Mouse (Mus musculus) E14TG2a.4 (cell line): ENCODE results near the gene Selenon.

Source experiments
- H3K27me3 ChIP-seq: 2 replicates; pipeline ENCODE4 v1.6.1; 2014; ENCODE audit warnings: low read length, control low read depth; ENCODE audit not compliant: insufficient read depth
- H3K36me3 ChIP-seq: 2 replicates; pipeline ENCODE4 v1.6.1; 2014; ENCODE audit warnings: low read length, control low read depth; ENCODE audit not compliant: insufficient read depth
- H3K4me1 ChIP-seq: replicated peaks from 2 replicates; pipeline ENCODE4 v1.6.1; 2014; ENCODE audit warnings: low read depth, low read length, control low read depth
- H3K4me3 ChIP-seq: replicated peaks from 2 replicates; pipeline ENCODE4 v1.5.1; 2014; ENCODE audit warnings: mild to moderate bottlenecking, low read length
- H3K9me3 ChIP-seq: 2 replicates; pipeline ENCODE4 v1.6.1; 2014; ENCODE audit warnings: low read length, control low read depth
- CTCF ChIP-seq: conservative IDR thresholded peaks from 2 replicates; pipeline ENCODE4 v1.5.1; 2014; ENCODE audit warnings: low read length
- NANOG ChIP-seq: IDR thresholded peaks from 2 replicates; pipeline ENCODE4 v1.6.1; 2014; ENCODE audit warnings: borderline replicate concordance, low read length, mixed read lengths
- POU5F1 ChIP-seq: IDR thresholded peaks from 2 replicates; pipeline ENCODE4 v1.6.1; 2014; ENCODE audit warnings: low read length, borderline replicate concordance

Gene Selenon

DNA sequence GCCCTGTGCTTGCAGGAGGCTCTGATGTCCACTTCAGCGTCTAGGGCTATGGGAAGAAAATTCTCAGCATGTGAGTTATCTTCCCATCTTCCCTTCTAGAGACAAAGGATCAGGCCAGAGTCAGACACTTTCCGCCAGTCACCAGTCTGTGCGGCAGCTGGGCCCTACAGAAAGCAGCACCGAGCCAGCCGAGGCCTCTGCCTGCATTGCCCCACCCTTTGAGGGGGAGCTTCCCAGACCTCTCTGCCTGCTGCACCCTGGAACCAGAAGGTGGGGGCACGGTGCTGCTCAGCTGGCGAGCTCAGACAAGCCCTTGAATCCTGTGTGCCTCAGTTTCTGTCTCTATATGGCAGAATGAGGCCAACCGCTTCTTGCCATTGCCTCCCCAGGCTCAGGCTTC is 29.4 kb upstream of the Selenon start:
- Histone ChIP-seq H3K4me1 (peaks cover 39% of the 10 kb centered on the region), H3K9me3 (no peaks in the 10 kb centered on the region), H3K27me3 (no peaks in the 10 kb centered on the region), H3K36me3 (no peaks in the 10 kb centered on the region), H3K4me3 (no peak overlapping the region)
- no peak for TF ChIP-seq NANOG
- TF ChIP-seq CTCF, result no peak
- no peak for TF ChIP-seq POU5F1

DNA sequence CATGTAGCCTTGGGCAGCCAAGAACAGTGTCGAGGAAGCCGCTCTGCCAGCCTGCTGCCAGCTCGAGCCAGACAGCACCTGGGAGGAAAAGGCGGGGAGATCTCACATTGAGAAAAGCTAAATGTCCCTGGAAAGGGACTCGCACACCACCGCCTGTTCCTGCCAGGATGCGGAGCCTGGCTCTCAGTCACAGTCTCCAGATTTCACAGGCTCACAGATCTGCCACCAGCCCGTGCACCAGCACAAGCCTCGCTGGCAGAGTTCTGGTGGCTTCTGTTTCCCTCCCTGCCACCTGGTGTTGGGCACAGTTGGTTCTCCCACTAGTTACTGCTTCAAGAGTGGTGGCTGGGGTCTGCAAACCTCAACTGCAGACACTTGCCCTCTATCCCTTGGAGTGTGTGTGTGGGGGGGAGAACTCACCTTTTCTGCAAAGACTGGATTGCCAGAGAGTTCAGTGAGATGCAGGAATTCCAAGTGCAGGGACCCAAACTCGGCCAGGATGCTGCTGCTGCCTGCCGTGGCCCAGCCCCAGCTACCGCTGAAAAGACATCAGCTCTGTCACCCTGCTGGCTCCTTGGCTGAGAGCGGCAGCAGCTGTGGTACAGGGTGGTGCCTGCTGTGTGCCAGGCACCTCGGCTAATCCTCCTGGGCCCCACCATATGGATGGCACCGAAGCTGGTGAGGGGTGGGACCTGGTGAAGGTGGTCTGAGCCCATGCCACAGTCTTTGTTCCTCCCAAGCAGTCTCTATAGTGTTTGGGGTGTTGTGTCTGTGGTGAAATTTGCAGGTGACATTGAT is 28.6 kb upstream of the Selenon start:
- no peak for TF ChIP-seq CTCF
- no peak for TF ChIP-seq NANOG
- no peak for TF ChIP-seq POU5F1
- Histone ChIP-seq H3K4me1 (peaks cover 39% of the 10 kb centered on the region), H3K4me3 (no peak overlapping the region), H3K36me3 (no peaks in the 10 kb centered on the region), H3K9me3 (no peaks in the 10 kb centered on the region), H3K27me3 (no peaks in the 10 kb centered on the region)

DNA sequence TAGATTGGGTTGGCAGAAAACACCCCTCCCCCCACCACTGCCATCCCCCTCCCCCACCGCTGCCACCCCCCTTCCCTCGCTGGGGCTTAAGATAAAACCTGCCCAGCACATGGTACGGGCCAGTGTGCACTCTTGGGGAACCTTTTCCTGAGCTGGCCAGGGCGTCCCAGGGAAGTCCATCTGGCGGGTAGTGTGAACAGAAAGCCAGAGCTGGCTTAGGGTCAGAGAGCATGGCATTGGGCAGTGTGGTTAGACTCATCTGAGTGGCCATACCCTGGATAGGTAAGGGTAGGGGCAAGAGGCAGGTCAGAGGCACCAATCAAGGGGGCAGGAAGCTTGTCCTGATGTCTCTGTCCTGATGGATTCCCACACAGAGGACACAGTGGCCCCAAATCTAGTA is 27.7 kb upstream of the Selenon start:
- Histone ChIP-seq H3K27me3 (no peaks in the 10 kb centered on the region), H3K36me3 (no peaks in the 10 kb centered on the region), H3K4me1 (peaks cover 39% of the 10 kb centered on the region), H3K9me3 (no peaks in the 10 kb centered on the region), H3K4me3 (no peak overlapping the region)
- no peak for TF ChIP-seq NANOG
- TF ChIP-seq POU5F1, result no peak
- no peak for TF ChIP-seq CTCF

DNA sequence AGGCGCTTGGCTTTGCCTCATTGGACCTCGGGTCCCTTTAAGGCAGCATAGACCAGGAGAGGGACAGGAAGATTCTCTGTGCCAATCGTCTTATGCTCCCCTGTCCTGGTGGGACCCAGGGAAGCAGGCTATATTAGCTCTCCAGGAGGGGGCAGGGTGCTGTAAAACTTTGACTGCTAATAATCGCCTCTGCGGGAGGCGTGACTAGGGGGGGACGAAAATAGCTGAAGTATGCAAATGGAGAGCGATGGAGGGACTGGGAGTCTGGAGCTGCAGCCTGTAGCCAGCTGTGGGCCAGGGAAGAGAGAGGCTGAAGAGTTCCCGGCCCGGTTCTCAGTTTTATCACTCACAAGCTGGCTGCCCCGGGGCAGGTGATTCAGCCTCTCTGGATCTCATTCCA is 27.2 kb upstream of the Selenon start:
- no peak for TF ChIP-seq NANOG
- peak; percentile 9; the same call in 1 of the 2 replicates for TF ChIP-seq CTCF
- no peaks in the 10 kb centered on the region for H3K27me3 ChIP-seq
- H3K4me1 ChIP-seq, result peaks cover 39% of the 10 kb centered on the region

DNA sequence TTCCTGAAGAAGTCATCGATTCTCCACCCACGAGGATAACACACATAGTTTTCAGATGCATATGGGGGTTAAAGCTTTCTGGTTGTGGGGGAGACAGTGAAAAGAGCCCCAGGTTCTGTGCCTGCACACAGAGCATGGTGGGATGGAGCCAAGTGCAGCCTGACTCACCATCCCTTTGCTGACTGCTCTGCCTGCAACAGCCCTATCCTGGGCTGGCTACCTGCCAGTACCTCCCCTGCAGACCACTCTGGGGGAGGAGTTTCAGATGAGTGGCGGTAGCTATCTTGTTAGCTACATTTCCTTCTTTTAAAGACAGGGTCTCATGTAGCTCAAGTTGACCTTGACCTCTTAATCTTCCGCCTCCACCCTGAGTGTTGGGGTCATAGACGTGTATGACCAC is 26.4 kb upstream of the Selenon start:
- Histone ChIP-seq H3K9me3 (no peaks in the 10 kb centered on the region), H3K27me3 (no peaks in the 10 kb centered on the region), H3K4me3 (no peak overlapping the region), H3K4me1 (peaks cover 34% of the 10 kb centered on the region), H3K36me3 (no peaks in the 10 kb centered on the region)
- no peak for TF ChIP-seq POU5F1
- no peak for TF ChIP-seq CTCF
- no peak for TF ChIP-seq NANOG

More for the DNA sequence above, 27.2 kb upstream of the Selenon start:
- Histone ChIP-seq H3K4me3 (no peak overlapping the region; the same call in 1 of the 2 replicates), H3K36me3 (no peaks in the 10 kb centered on the region), H3K9me3 (no peaks in the 10 kb centered on the region)

DNA sequence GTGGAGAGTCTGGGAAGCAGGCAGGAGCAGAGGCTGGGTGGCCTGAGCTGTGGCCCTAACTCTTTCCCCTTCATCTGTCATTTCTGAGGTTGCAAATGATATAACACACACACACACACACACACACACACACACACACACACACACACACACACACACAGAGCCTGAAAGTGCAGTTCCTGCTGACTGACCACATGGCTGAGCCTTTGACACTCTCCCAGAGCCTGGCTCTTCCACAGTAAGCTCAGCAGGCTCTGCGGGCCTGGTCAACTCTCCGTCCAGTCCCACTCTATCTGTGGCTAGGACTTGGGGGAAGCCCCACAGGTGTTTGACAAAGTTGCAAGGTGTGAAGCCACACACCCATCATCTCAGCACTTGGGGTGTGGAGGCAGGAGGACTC is 25.3 kb upstream of the Selenon start:
- H3K4me3 ChIP-seq, result no peak overlapping the region
- H3K9me3 ChIP-seq, result peaks cover 6% of the 10 kb centered on the region
- H3K27me3 ChIP-seq, result no peaks in the 10 kb centered on the region
- no peaks in the 10 kb centered on the region for H3K36me3 ChIP-seq
- TF ChIP-seq POU5F1 (no peak), NANOG (no peak), CTCF (no peak)
- peaks cover 32% of the 10 kb centered on the region for H3K4me1 ChIP-seq

DNA sequence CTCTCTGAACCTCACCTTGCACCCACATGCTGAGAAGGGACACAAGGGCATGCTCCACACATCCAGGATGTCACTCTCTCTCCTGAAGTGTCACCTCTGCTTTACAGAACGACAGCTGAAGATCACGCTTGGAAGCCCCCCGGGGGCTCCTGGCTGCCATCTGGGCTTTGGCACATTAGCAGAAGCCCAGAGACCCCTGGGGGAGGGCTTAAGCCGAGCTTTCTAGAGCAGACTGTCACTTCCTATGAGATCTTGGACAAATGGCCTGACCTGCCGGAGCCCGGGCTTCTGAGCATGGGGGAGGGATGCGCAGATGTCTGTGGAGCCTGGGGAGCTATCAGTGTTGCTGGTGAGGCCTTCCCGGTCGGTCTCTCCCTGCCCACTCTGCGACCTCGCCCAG is 23.5 kb upstream of the Selenon start:
- H3K27me3 ChIP-seq, result no peaks in the 10 kb centered on the region
- H3K9me3 ChIP-seq, result peaks cover 6% of the 10 kb centered on the region
- H3K4me3 ChIP-seq, result no peak overlapping the region
- peaks cover 24% of the 10 kb centered on the region for H3K4me1 ChIP-seq
- TF ChIP-seq POU5F1 (no peak), NANOG (no peak), CTCF (no peak)
- no peaks in the 10 kb centered on the region for H3K36me3 ChIP-seq

DNA sequence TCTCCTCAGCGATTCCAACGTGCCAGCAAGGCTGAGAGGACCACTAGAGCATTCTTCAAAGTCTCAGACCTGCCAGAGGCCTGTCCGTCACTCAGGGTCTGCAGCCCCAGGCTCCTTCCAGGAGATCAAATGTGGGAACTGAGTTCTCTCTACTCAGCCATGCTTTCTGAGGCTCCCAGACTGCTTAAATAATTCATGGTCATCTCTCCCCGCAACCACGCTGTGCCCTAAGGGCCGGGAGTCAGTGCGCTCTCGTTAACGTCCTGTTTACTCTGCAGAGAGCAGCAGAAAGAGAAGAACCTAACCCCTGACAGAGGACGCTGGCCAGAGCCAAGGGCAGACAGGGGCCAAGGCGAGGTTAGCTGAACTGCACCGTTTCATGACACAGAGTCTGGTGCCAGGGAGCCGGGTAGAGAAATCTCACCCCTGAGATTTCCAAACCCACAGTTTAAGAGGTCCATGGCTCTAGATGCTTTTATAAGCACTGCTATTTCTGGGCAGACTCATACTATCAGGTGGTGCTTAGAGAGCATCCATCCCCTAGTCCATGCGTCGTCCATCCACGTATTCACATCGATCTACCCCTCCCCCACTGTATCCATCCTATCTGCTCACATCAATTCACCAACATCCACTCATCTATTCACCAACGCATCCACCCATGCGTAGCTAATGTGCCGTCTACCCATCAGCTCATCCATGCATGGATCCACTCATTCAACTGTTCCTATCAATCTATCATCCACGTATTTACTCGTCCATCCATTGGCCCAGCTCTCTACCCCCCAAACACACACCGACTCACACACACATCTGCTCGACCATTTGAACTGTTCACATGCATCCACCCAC is 20.7 kb upstream of the Selenon start:
- TF ChIP-seq NANOG (no peak), CTCF (no peak), POU5F1 (no peak)
- Histone ChIP-seq H3K27me3 (peaks cover 12% of the 10 kb centered on the region), H3K36me3 (no peaks in the 10 kb centered on the region), H3K9me3 (peaks cover 6% of the 10 kb centered on the region), H3K4me3 (no peak overlapping the region), H3K4me1 (peaks cover 28% of the 10 kb centered on the region)
